Mouse (Mus musculus) heart, postnatal 0 days (tissue): ENCODE measurements around the gene Palm2. TPM values are rescaled to one million over a fixed set of nuclear protein-coding genes. Genes with fewer than 3 reads are reported as not detected.
A peak's percentile ranks its signal among the peaks of the same experiment; 100 is the strongest.

Experiments used
- ATAC-seq: fragments of 200-750 bp; cut with Nextera tagmentation; 2 replicates; pipeline ENCODE4 v1.8.0; 2017; ENCODE audit warnings: low read depth, moderate number of reproducible peaks, moderate library complexity; ENCODE audit not compliant: insufficient read depth
- DNase-seq: peaks from one replicate; pipeline ENCODE4 v3.0.0-alpha.2; 2016; ENCODE audit warnings: low spot score
- H3K27ac ChIP-seq: fragments of 300-500 bp; sonication (generic); 2 replicates; pipeline ENCODE4 v1.5.1; 2014; ENCODE audit warnings: low read depth, mild to moderate bottlenecking
- H3K27me3 ChIP-seq: fragments of 300-500 bp; sonication (generic); 2 replicates; pipeline ENCODE4 v1.6.1; 2014; ENCODE audit warnings: low read length, mixed read lengths; ENCODE audit not compliant: control insufficient read depth, insufficient read depth
- H3K36me3 ChIP-seq: fragments of 300-500 bp; sonication (generic); replicated peaks from 2 replicates; pipeline ENCODE4 v1.6.1; 2014; ENCODE audit warnings: low read length, mixed read lengths; ENCODE audit not compliant: control insufficient read depth, insufficient read depth
- H3K4me1 ChIP-seq: fragments of 300-500 bp; sonication (generic); 2 replicates; pipeline ENCODE4 v1.6.1; 2014; ENCODE audit warnings: antibody characterized with exemption; ENCODE audit not compliant: control insufficient read depth, insufficient read depth
- H3K4me2 ChIP-seq: fragments of 300-500 bp; sonication (generic); 2 replicates; pipeline ENCODE4 v1.6.1; 2014; ENCODE audit warnings: low read depth, mild to moderate bottlenecking, low read length, moderate library complexity
- H3K4me3 ChIP-seq: fragments of 300-500 bp; sonication (generic); 2 replicates; pipeline ENCODE4 v1.5.1; 2014; ENCODE audit warnings: low read depth, low read length
- H3K9ac ChIP-seq: fragments of 300-500 bp; sonication (generic); replicated peaks from 2 replicates; pipeline ENCODE4 v1.6.1; 2014; ENCODE audit warnings: low read depth, low read length, mixed read lengths
- H3K9me3 ChIP-seq: fragments of 300-500 bp; sonication (generic); replicated peaks from 2 replicates; pipeline ENCODE4 v1.6.1; 2016; ENCODE audit warnings: low read length; ENCODE audit not compliant: control insufficient read depth
- CTCF ChIP-seq: IDR thresholded peaks from 2 replicates; pipeline ENCODE4 v1.5.1; 2016; ENCODE audit warnings: antibody characterized with exemption, control low read depth, low read depth
- EP300 ChIP-seq: IDR thresholded peaks from 2 replicates; pipeline ENCODE4 v1.6.1; 2016; ENCODE audit warnings: antibody characterized with exemption, low read depth
- WGBS: fragments of 180-500 bp; shearing (Covaris S2); extraction: QIAGEN DNeasy Blood & Tissue Kit; methylation state at CpG from one replicate; pipeline ENCODE4 v1.1.7; 2014; 5-methylcytosine and 5-hydroxymethylcytosine counted together
- polyA plus RNA-seq: library from polyadenylated mRNA; unstranded; fragments of >200 nt; fragmentation: Nextera tagmentation; extraction: Ambion mirVana; gene quantifications from 2 replicates; pipeline ENCODE4 v1.2.1, GENCODE M21; 2015
- total RNA-seq: library from RNA; depleted of rRNA; stranded (reverse); fragments of >200 nt; gene quantifications from 2 replicates; pipeline ENCODE4 v1.2.3, GENCODE M21; 2014; ENCODE audit warnings: low replicate concordance

The Palm2 gene
- total and polyA plus RNA-seq, 2 experiments from 2014 or later = 6.6 to 12.6 TPM

DNA sequence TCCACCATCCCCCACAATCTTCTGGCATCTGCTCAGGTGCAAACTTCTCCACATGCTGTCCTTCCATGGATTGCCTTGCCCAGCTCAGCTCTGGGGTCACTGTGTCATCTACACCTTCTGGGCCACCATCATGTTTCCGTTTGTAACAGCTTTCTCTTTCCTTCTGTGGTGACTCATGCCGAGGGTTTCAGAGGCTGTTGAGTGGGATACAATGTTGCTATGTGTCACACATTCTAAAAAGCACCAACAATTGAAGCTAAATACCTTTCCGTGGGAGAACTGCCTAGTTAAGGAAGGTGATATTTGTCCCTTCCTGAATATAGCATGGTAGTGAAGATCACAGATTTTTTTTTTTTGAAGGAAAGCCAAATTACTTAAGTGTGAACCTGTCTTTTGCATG, 52.3 kb downstream of the Palm2 start:
- ATAC-seq (no peak), DNase-seq (no peak)
- no peak for TF ChIP-seq CTCF
- TF ChIP-seq EP300 = no peak
- Histone ChIP-seq H3K27me3 (no peaks in the 10 kb centered on the region), H3K4me1 (peaks cover 20% of the 10 kb centered on the region), H3K4me2 (no peak overlapping the region), H3K4me3 (no peak overlapping the region), H3K27ac (no peak overlapping the region), H3K9me3 (no peaks in the 10 kb centered on the region), H3K36me3 (no peaks in the 10 kb centered on the region), H3K9ac (no peak overlapping the region)
- 67% methylated on average over 3 of the region's 3 CpGs for whole genome bisulfite sequencing

DNA sequence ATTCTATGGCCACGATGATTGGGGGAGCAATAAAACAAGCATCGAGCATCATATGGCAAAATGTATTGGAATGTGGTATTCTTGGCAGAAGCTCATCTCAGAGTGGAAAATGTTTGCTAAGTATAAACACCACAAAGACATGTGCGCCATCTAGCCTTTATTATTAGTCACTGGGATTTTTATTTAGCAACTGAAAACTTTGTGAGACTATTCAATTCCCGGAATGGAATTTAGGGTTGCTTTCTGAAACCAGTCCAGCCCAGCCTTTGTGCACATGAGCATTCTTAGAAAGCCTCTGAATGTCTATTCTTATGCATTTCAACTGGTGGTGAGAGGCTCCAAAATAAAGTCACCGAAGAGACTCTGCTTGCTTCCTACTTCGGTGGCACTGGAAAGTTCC, 55.8 kb downstream of the Palm2 start:
- H3K9ac ChIP-seq = no peak overlapping the region
- ATAC-seq (peak; percentile 65), DNase-seq (peak; percentile 64)
- no peaks in the 10 kb centered on the region for H3K9me3 ChIP-seq
- peaks cover 20% of the 10 kb centered on the region for H3K4me1 ChIP-seq
- WGBS = 26% methylated on average over 6 of the region's 6 CpGs
- peak overlapping the region; percentile 72 for H3K27ac ChIP-seq
- H3K27me3 ChIP-seq = no peaks in the 10 kb centered on the region
- no peak overlapping the region for H3K4me2 ChIP-seq
- no peak overlapping the region for H3K4me3 ChIP-seq
- no peaks in the 10 kb centered on the region for H3K36me3 ChIP-seq
- TF ChIP-seq CTCF (peak; percentile 24; the same call in 1 of the 2 replicates), EP300 (no peak)

DNA sequence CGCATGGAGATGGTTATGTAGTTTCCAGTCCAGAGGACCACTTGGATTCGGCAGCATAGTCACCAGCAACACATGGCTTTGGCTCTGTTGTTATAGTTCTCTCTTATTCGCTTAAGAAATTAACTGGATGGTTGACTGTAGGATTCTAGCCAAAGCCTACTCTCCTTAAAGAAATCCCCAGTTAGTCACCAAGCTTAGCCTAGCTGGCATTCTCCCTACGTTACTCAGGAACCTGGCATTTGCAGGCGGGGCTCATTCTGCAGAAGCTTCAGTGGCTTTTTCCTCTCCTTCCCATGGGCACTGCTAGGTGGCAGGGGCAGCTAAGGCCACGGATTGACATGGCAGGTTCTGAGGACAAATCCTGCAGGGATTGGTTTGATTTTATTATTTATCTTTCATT, 70.7 kb downstream of the Palm2 start:
- ATAC-seq (no peak), DNase-seq (no peak)
- Histone ChIP-seq H3K36me3 (no peaks in the 10 kb centered on the region), H3K9ac (no peak overlapping the region), H3K4me2 (no peak overlapping the region), H3K4me1 (no peaks in the 10 kb centered on the region), H3K9me3 (no peaks in the 10 kb centered on the region), H3K4me3 (no peak overlapping the region), H3K27ac (no peak overlapping the region), H3K27me3 (no peaks in the 10 kb centered on the region)
- 83% methylated on average over 6 of the region's 6 CpGs for WGBS
- no peak for TF ChIP-seq CTCF
- TF ChIP-seq EP300 = no peak

DNA sequence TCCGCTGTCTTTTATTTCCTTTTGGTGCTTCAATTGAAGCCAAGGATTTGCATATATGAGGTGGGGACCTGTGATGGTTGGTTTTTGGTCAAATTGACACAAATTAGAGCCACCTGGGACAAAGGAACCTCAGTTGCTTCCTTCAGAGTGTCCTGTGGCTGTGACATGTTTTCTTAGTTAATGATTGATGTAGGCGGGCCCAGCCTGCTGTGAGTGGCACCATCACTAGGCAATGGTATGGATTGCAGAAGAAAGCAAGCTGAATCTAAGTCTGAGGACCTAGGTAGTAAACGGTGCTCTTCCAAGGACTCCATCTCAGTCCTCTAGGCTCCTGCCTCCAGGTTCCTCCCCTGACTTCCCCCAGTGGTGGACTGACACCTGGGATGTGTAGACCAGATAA, 76.5 kb downstream of the Palm2 start:
- no peak overlapping the region for H3K27ac ChIP-seq
- no peak overlapping the region for H3K4me3 ChIP-seq
- ATAC-seq (no peak), DNase-seq (no peak)
- no peaks in the 10 kb centered on the region for H3K36me3 ChIP-seq
- no peaks in the 10 kb centered on the region for H3K9me3 ChIP-seq
- H3K4me2 ChIP-seq = no peak overlapping the region
- H3K4me1 ChIP-seq = no peaks in the 10 kb centered on the region
- H3K9ac ChIP-seq = no peak overlapping the region
- no peak for TF ChIP-seq CTCF
- no peak for TF ChIP-seq EP300
- WGBS = 76% methylated on average over 2 of the region's 3 CpGs
- no peaks in the 10 kb centered on the region for H3K27me3 ChIP-seq

DNA sequence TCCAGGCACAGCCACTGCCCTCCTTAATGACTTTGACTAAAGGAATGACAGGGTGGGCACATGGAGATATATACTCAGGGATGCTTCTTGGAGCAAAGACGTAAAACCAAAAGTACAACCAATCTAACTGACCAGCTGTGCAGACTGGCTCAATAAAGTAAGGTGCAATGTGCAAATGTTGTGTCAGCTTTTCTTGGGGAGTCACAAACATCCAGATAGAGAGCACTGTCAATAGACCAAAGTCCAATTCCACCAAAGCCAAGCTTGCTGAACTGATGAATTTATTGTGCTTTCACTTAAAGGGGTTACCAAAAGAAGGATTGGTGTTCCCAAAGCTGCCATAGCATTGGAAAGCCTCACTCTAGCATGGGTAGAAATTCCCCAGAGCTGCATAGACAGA, 77.7 kb downstream of the Palm2 start:
- ATAC-seq (no peak), DNase-seq (no peak)
- Histone ChIP-seq H3K36me3 (no peaks in the 10 kb centered on the region), H3K4me3 (no peak overlapping the region), H3K9me3 (no peaks in the 10 kb centered on the region), H3K9ac (no peak overlapping the region), H3K27me3 (no peaks in the 10 kb centered on the region), H3K4me1 (no peaks in the 10 kb centered on the region), H3K4me2 (no peak overlapping the region), H3K27ac (no peak overlapping the region)
- TF ChIP-seq EP300 (no peak), CTCF (no peak)
- 92% methylated on average over 1 of the region's 1 CpGs for WGBS

DNA sequence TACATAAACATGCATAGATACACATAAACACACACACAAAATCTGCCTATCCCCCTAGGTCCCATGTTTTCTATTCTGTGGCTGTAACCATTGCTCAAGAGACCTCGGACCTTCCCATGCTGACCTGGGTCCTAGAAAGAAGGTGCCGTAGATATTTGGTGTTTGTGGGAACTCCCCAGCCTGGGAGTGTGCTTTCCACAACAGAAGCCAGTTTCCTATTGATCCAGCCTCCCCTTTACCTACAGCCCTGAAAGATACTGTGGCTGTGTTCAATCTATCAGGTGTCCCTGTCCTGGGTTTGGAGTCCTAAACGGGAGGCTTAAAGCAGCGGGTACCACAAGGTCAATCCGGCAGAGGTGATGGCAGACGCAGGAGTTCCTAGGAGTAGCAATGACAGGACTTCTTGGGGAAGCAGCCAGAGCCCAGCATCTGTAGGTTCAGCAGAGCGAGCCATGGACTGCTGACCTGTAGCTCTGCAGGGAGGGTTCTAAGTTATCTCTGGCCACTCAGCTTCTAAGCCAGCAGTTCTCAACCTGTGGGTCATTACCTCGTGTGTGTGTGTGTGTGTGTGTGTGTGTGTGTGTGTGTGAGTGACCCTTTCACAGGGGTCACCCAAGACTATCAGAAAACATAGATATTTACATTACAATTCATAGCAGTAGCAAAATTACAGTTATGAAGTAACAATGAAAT, 79.3 kb downstream of the Palm2 start:
- H3K27me3 ChIP-seq = no peaks in the 10 kb centered on the region
- ATAC-seq = no peak
- H3K27ac ChIP-seq = no peak overlapping the region

More for the DNA sequence above, 79.3 kb downstream of the Palm2 start:
- Histone ChIP-seq H3K9ac (no peak overlapping the region), H3K9me3 (no peaks in the 10 kb centered on the region), H3K4me3 (no peak overlapping the region), H3K4me1 (no peaks in the 10 kb centered on the region), H3K4me2 (no peak overlapping the region), H3K36me3 (no peaks in the 10 kb centered on the region)
- no peak for DNase-seq
- 44% methylated on average over 8 of the region's 8 CpGs for WGBS
- TF ChIP-seq CTCF (no peak), EP300 (no peak)
